Mouse (Mus musculus) lung, embryonic 16.5 days (tissue): ENCODE measurements around the gene Cd19. TPM values are rescaled to one million over a fixed set of nuclear protein-coding genes. Genes with fewer than 3 reads are reported as not detected.
A peak's percentile ranks its signal among the peaks of the same experiment; 100 is the strongest.

ENCODE experiments used
- ATAC-seq: fragments of 200-750 bp; cut with Nextera tagmentation; 2 replicates; pipeline ENCODE4 v1.8.0; 2017; ENCODE audit warnings: low read depth, mild to moderate bottlenecking, moderate library complexity
- H3K27ac ChIP-seq: fragments of 300-500 bp; sonication (generic); 2 replicates; pipeline ENCODE4 v1.5.1; 2014; ENCODE audit warnings: mild to moderate bottlenecking, control low read depth, low read length
- H3K27me3 ChIP-seq: fragments of 300-500 bp; sonication (generic); 2 replicates; pipeline ENCODE4 v1.6.1; 2014; ENCODE audit warnings: low read depth, low read length, mixed read lengths; ENCODE audit not compliant: control insufficient read depth, insufficient read depth
- H3K36me3 ChIP-seq: fragments of 300-500 bp; sonication (generic); 2 replicates; pipeline ENCODE4 v1.6.1; 2014; ENCODE audit warnings: low read length; ENCODE audit not compliant: control insufficient read depth, insufficient read depth
- H3K4me1 ChIP-seq: fragments of 300-500 bp; sonication (generic); replicated peaks from 2 replicates; pipeline ENCODE4 v1.6.1; 2014; ENCODE audit warnings: low read length, mixed read lengths; ENCODE audit not compliant: control insufficient read depth, insufficient read depth
- H3K4me2 ChIP-seq: fragments of 300-500 bp; sonication (generic); 2 replicates; pipeline ENCODE4 v1.6.1; 2014; ENCODE audit warnings: low read depth, low read length, control low read depth
- H3K4me3 ChIP-seq: fragments of 300-500 bp; sonication (generic); 2 replicates; pipeline ENCODE4 v1.5.1; 2014; ENCODE audit warnings: mild to moderate bottlenecking, low read length, control low read depth
- H3K9ac ChIP-seq: fragments of 300-500 bp; sonication (generic); 2 replicates; pipeline ENCODE4 v1.6.1; 2014; ENCODE audit warnings: low read length, control low read depth
- H3K9me3 ChIP-seq: fragments of 300-500 bp; sonication (generic); 2 replicates; pipeline ENCODE4 v1.6.1; 2016; ENCODE audit warnings: low read length; ENCODE audit not compliant: control insufficient read depth
- WGBS: fragments of 180-500 bp; shearing (Covaris S2); extraction: QIAGEN DNeasy Blood & Tissue Kit; methylation state at CpG from one replicate; pipeline ENCODE4 v1.1.7; 2014; 5-methylcytosine and 5-hydroxymethylcytosine counted together
- polyA plus RNA-seq: library from polyadenylated mRNA; unstranded; fragments of >200 nt; fragmentation: Nextera tagmentation; extraction: Ambion mirVana; gene quantifications from 2 replicates; pipeline ENCODE4 v1.2.1, GENCODE M21; 2015

The Cd19 gene
- polyA plus RNA-seq, 1 experiment from 2014 or later, result 0.11 TPM

- peaks cover 17% of the 10 kb centered on the region for H3K4me1 ChIP-seq
- peak; percentile 99 for ATAC-seq
- H3K27ac ChIP-seq, result peak within 1 kb of the TSS; percentile 50
- under 1% methylated on average over 33 of the region's 33 CpGs for WGBS
- no peaks in the 10 kb centered on the region for H3K36me3 ChIP-seq
- no peaks in the 10 kb centered on the region for H3K9me3 ChIP-seq
- H3K9ac ChIP-seq, result peak within 1 kb of the TSS; percentile 89
- peak within 1 kb of the TSS; percentile 93 for H3K4me3 ChIP-seq
- H3K4me2 ChIP-seq, result peak within 1 kb of the TSS; percentile 94
- no peaks in the 10 kb centered on the region for H3K27me3 ChIP-seq
These were observed 37.2 kb downstream of the Cd19 start, which contains the start of gene Spns1 for GRCm38 (mm10) chr7:126377278-126378158. Gene Spns1, minus strand, starts transcription at chr7:126377450.

- H3K36me3 ChIP-seq, result no peaks in the 10 kb centered on the region
- ATAC-seq, result peak; percentile 55
- peak overlapping the region; percentile 36; the same call in 1 of the 2 replicates for H3K27ac ChIP-seq
- H3K4me2 ChIP-seq, result peak overlapping the region; percentile 94
- WGBS, result 0% methylated on average over 27 of the region's 27 CpGs
- H3K27me3 ChIP-seq, result no peaks in the 10 kb centered on the region
- H3K9ac ChIP-seq, result peak overlapping the region; percentile 89
- H3K9me3 ChIP-seq, result no peaks in the 10 kb centered on the region
- peaks cover 17% of the 10 kb centered on the region for H3K4me1 ChIP-seq
- peak overlapping the region; percentile 93 for H3K4me3 ChIP-seq
These were observed 37.8 kb downstream of the Cd19 start for GRCm38 (mm10) chr7:126376903-126377277.

- no peaks in the 10 kb centered on the region for H3K27me3 ChIP-seq
- peaks cover 17% of the 10 kb centered on the region for H3K4me1 ChIP-seq
- H3K4me2 ChIP-seq, result no peak overlapping the region
- H3K27ac ChIP-seq, result no peak overlapping the region
- peaks cover 8% of the 10 kb centered on the region; the same call in 1 of the 2 replicates for H3K36me3 ChIP-seq
- no peaks in the 10 kb centered on the region for H3K9me3 ChIP-seq
- no peak overlapping the region for H3K9ac ChIP-seq
- H3K4me3 ChIP-seq, result no peak overlapping the region
- ATAC-seq, result no peak
- 70% methylated on average over 5 of the region's 5 CpGs for WGBS
These were observed 39.7 kb downstream of the Cd19 start for GRCm38 (mm10) chr7:126375012-126375411.

- H3K9ac ChIP-seq, result no peak overlapping the region
- H3K4me2 ChIP-seq, result no peak overlapping the region
- no peaks in the 10 kb centered on the region for H3K9me3 ChIP-seq
- 69% methylated on average over 6 of the region's 6 CpGs for WGBS
- peaks cover 9% of the 10 kb centered on the region; the same call in 1 of the 2 replicates for H3K36me3 ChIP-seq
- no peaks in the 10 kb centered on the region for H3K27me3 ChIP-seq
- no peak overlapping the region for H3K27ac ChIP-seq
- ATAC-seq, result no peak
- peaks cover 17% of the 10 kb centered on the region for H3K4me1 ChIP-seq
- H3K4me3 ChIP-seq, result no peak overlapping the region
These were observed 40.2 kb downstream of the Cd19 start for GRCm38 (mm10) chr7:126374526-126374925.

GRCm38 (mm10) chr7:126373007-126373406, 41.7 kb downstream of the Cd19 start:
- no peak overlapping the region for H3K27ac ChIP-seq
- ATAC-seq, result no peak
- H3K4me1 ChIP-seq, result peaks cover 12% of the 10 kb centered on the region
- H3K36me3 ChIP-seq, result peaks cover 9% of the 10 kb centered on the region; the same call in 1 of the 2 replicates
- H3K9ac ChIP-seq, result no peak overlapping the region
- no peaks in the 10 kb centered on the region for H3K27me3 ChIP-seq
- H3K4me3 ChIP-seq, result no peak overlapping the region
- no peaks in the 10 kb centered on the region for H3K9me3 ChIP-seq
- 80% methylated on average over 9 of the region's 9 CpGs for WGBS
- H3K4me2 ChIP-seq, result no peak overlapping the region

GRCm38 (mm10) chr7:126369393-126369792, 45.3 kb downstream of the Cd19 start, which contains the start of gene Lat:
Gene Lat, minus strand, starts transcription at chr7:126369570.
- H3K36me3 ChIP-seq, result peaks cover 9% of the 10 kb centered on the region; the same call in 1 of the 2 replicates
- WGBS, result 58% methylated on average over 12 of the region's 13 CpGs
- H3K4me2 ChIP-seq, result no peak within 1 kb of the TSS
- no peak within 1 kb of the TSS for H3K27ac ChIP-seq
- H3K9ac ChIP-seq, result no peak within 1 kb of the TSS
- H3K4me3 ChIP-seq, result no peak within 1 kb of the TSS
- no peaks in the 10 kb centered on the region for H3K4me1 ChIP-seq
- no peaks in the 10 kb centered on the region for H3K27me3 ChIP-seq
- no peaks in the 10 kb centered on the region for H3K9me3 ChIP-seq
- ATAC-seq, result peak; percentile 49; the same call in 1 of the 2 replicates

- no peak overlapping the region for H3K27ac ChIP-seq
- no peak overlapping the region for H3K4me3 ChIP-seq
- H3K9ac ChIP-seq, result no peak overlapping the region
- H3K9me3 ChIP-seq, result no peaks in the 10 kb centered on the region
- H3K27me3 ChIP-seq, result no peaks in the 10 kb centered on the region
- WGBS, result 83% methylated on average over 8 of the region's 8 CpGs
- H3K4me1 ChIP-seq, result no peaks in the 10 kb centered on the region
- peaks cover 9% of the 10 kb centered on the region; the same call in 1 of the 2 replicates for H3K36me3 ChIP-seq
- no peak overlapping the region for H3K4me2 ChIP-seq
- no peak for ATAC-seq
These were observed 46.3 kb downstream of the Cd19 start for GRCm38 (mm10) chr7:126368367-126368766.

- Histone ChIP-seq H3K4me1 (no peaks in the 10 kb centered on the region), H3K27me3 (no peaks in the 10 kb centered on the region), H3K9ac (no peak overlapping the region), H3K27ac (no peak overlapping the region), H3K4me2 (no peak overlapping the region), H3K4me3 (no peak overlapping the region), H3K9me3 (no peaks in the 10 kb centered on the region), H3K36me3 (peaks cover 9% of the 10 kb centered on the region; the same call in 1 of the 2 replicates)
- 78% methylated on average over 10 of the region's 10 CpGs for WGBS
- ATAC-seq, result no peak
These were observed 47.1 kb downstream of the Cd19 start for GRCm38 (mm10) chr7:126367636-126368035.

- Histone ChIP-seq H3K27ac (no peak overlapping the region), H3K9ac (no peak overlapping the region), H3K9me3 (no peaks in the 10 kb centered on the region), H3K4me2 (no peak overlapping the region), H3K36me3 (no peaks in the 10 kb centered on the region), H3K27me3 (no peaks in the 10 kb centered on the region), H3K4me3 (no peak overlapping the region), H3K4me1 (no peaks in the 10 kb centered on the region)
- WGBS, result 73% methylated on average over 6 of the region's 6 CpGs
- ATAC-seq, result no peak
These were observed 51.7 kb downstream of the Cd19 start for GRCm38 (mm10) chr7:126363038-126363437.
